Mouse (Mus musculus): ENCODE results near the gene Hmgb1. TPM values are rescaled to one million over a fixed set of nuclear protein-coding genes. Genes with fewer than 3 reads are reported as not detected.

Gene Hmgb1
- polyA plus RNA-seq, 1 experiment from 2014 or later = 1,034 TPM

GRCm38 (mm10) chr5:149006362-149007294 lies 177.7 kb downstream of the Hmgb1 start:
- H3K27ac ChIP-seq (replicated peaks) = peak overlapping the region; percentile 87

GRCm38 (mm10) chr5:149005701-149006361 lies 178.5 kb downstream of the Hmgb1 start:
- ATAC-seq (ENCODE audit: insufficient number of reproducible peaks, low FRiP score, low TSS enrichment, low read depth) = no peak
- Histone ChIP-seq H3K4me3 (replicated peaks) (peak overlapping the region; percentile 37), H3K36me3 (no peaks in the 10 kb centered on the region), H3K9me3 (replicated peaks) (no peaks in the 10 kb centered on the region), H3K27me3 (no peaks in the 10 kb centered on the region), H3K4me1 (peaks cover 40% of the 10 kb centered on the region), H3K27ac (replicated peaks) (peak overlapping the region; percentile 87), H3K9ac (no peak overlapping the region), H3K4me2 (replicated peaks) (peak overlapping the region; percentile 62)
- WGBS = 59% methylated on average over 9 of the region's 9 CpGs

More at GRCm38 (mm10) chr5:149006362-149007294, 177.7 kb downstream of the Hmgb1 start:
- Histone ChIP-seq H3K27me3 (no peaks in the 10 kb centered on the region), H3K9ac (0 out of 2 replicates have a peak overlapping the region, but pooled peaks have one; percentile 9), H3K9me3 (replicated peaks) (no peaks in the 10 kb centered on the region), H3K4me3 (replicated peaks) (peak overlapping the region; percentile 37), H3K36me3 (no peaks in the 10 kb centered on the region), H3K4me2 (replicated peaks) (peak overlapping the region; percentile 62), H3K4me1 (peaks cover 40% of the 10 kb centered on the region)
- ATAC-seq (ENCODE audit: insufficient number of reproducible peaks, low FRiP score, low TSS enrichment, low read depth) = peak; percentile 71
- WGBS = 7% methylated on average over 26 of the region's 26 CpGs

GRCm38 (mm10) chr5:149005083-149005482 lies 179.2 kb downstream of the Hmgb1 start:
- Histone ChIP-seq H3K9ac (no peak overlapping the region), H3K4me2 (replicated peaks) (no peak overlapping the region), H3K27ac (replicated peaks) (no peak overlapping the region), H3K4me3 (replicated peaks) (no peak overlapping the region), H3K4me1 (peaks cover 40% of the 10 kb centered on the region), H3K27me3 (no peaks in the 10 kb centered on the region), H3K9me3 (replicated peaks) (no peaks in the 10 kb centered on the region), H3K36me3 (no peaks in the 10 kb centered on the region)
- ATAC-seq (ENCODE audit: insufficient number of reproducible peaks, low FRiP score, low TSS enrichment, low read depth) = no peak
- WGBS = 20% methylated on average over 9 of the region's 9 CpGs

- Histone ChIP-seq H3K27ac (replicated peaks) (peak overlapping the region; percentile 81), H3K4me2 (replicated peaks) (0 out of 2 replicates have a peak overlapping the region, but pooled peaks have one; percentile 8)
- ATAC-seq (ENCODE audit: insufficient number of reproducible peaks, low FRiP score, low TSS enrichment, low read depth) = no peak
Observed at GRCm38 (mm10) chr5:149003137-149003536, 181.2 kb downstream of the Hmgb1 start.

GRCm38 (mm10) chr5:149002803-149003115 lies 181.5 kb downstream of the Hmgb1 start:
- WGBS = 39% methylated on average over 6 of the region's 6 CpGs
- H3K9me3 ChIP-seq (replicated peaks) = no peaks in the 10 kb centered on the region
- H3K4me2 ChIP-seq (replicated peaks) = peak overlapping the region; percentile 8; the same call in 1 of the 2 replicates
- peak overlapping the region; percentile 81 for H3K27ac ChIP-seq (replicated peaks)
- no peak for ATAC-seq (ENCODE audit: insufficient number of reproducible peaks, low FRiP score, low TSS enrichment, low read depth)
- H3K27me3 ChIP-seq = no peaks in the 10 kb centered on the region
- peaks cover 40% of the 10 kb centered on the region for H3K4me1 ChIP-seq
- H3K9ac ChIP-seq = no peak overlapping the region
- H3K36me3 ChIP-seq = no peaks in the 10 kb centered on the region
- no peak overlapping the region for H3K4me3 ChIP-seq (replicated peaks)

More at GRCm38 (mm10) chr5:149003137-149003536, 181.2 kb downstream of the Hmgb1 start:
- H3K9ac ChIP-seq = no peak overlapping the region
- peaks cover 40% of the 10 kb centered on the region for H3K4me1 ChIP-seq
- no peak overlapping the region for H3K4me3 ChIP-seq (replicated peaks)
- no peaks in the 10 kb centered on the region for H3K36me3 ChIP-seq
- H3K27me3 ChIP-seq = no peaks in the 10 kb centered on the region
- WGBS = 31% methylated on average over 2 of the region's 2 CpGs
- no peaks in the 10 kb centered on the region for H3K9me3 ChIP-seq (replicated peaks)

- Histone ChIP-seq H3K9ac (no peak overlapping the region), H3K9me3 (replicated peaks) (no peaks in the 10 kb centered on the region), H3K4me1 (peaks cover 36% of the 10 kb centered on the region), H3K4me3 (replicated peaks) (no peak overlapping the region), H3K27me3 (no peaks in the 10 kb centered on the region), H3K36me3 (no peaks in the 10 kb centered on the region), H3K27ac (replicated peaks) (peak overlapping the region; percentile 81), H3K4me2 (replicated peaks) (peak overlapping the region; percentile 8; the same call in 1 of the 2 replicates)
- 18% methylated on average over 20 of the region's 20 CpGs for WGBS
- no peak for ATAC-seq (ENCODE audit: insufficient number of reproducible peaks, low FRiP score, low TSS enrichment, low read depth)
Observed at GRCm38 (mm10) chr5:149002034-149002802, 182.1 kb downstream of the Hmgb1 start.

GRCm38 (mm10) chr5:148999802-149000201 lies 184.5 kb downstream of the Hmgb1 start:
- H3K27ac ChIP-seq (replicated peaks) = no peak overlapping the region
- no peaks in the 10 kb centered on the region for H3K27me3 ChIP-seq
- H3K4me1 ChIP-seq = peaks cover 39% of the 10 kb centered on the region
- no peak for ATAC-seq (ENCODE audit: insufficient number of reproducible peaks, low FRiP score, low TSS enrichment, low read depth)
- no peaks in the 10 kb centered on the region for H3K9me3 ChIP-seq (replicated peaks)
- no peak overlapping the region for H3K4me2 ChIP-seq (replicated peaks)
- no peak overlapping the region for H3K9ac ChIP-seq
- no peaks in the 10 kb centered on the region for H3K36me3 ChIP-seq
- H3K4me3 ChIP-seq (replicated peaks) = no peak overlapping the region
- WGBS = 76% methylated on average over 7 of the region's 7 CpGs

GRCm38 (mm10) chr5:148998512-148998911 lies 185.8 kb downstream of the Hmgb1 start:
- peaks cover 50% of the 10 kb centered on the region for H3K4me1 ChIP-seq
- ATAC-seq (ENCODE audit: insufficient number of reproducible peaks, low FRiP score, low TSS enrichment, low read depth) = no peak
- H3K4me2 ChIP-seq (replicated peaks) = no peak overlapping the region
- 82% methylated on average over 14 of the region's 14 CpGs for WGBS
- H3K4me3 ChIP-seq (replicated peaks) = no peak overlapping the region
- no peaks in the 10 kb centered on the region for H3K9me3 ChIP-seq (replicated peaks)
- H3K36me3 ChIP-seq = no peaks in the 10 kb centered on the region
- H3K27me3 ChIP-seq = no peaks in the 10 kb centered on the region
- H3K9ac ChIP-seq = no peak overlapping the region
- no peak overlapping the region for H3K27ac ChIP-seq (replicated peaks)

GRCm38 (mm10) chr5:148996709-148997037 lies 187.6 kb downstream of the Hmgb1 start:
- H3K27me3 ChIP-seq = no peaks in the 10 kb centered on the region
- H3K4me2 ChIP-seq (replicated peaks) = no peak overlapping the region
- H3K27ac ChIP-seq (replicated peaks) = peak overlapping the region; percentile 56; the same call in 1 of the 2 replicates
- H3K9ac ChIP-seq = no peak overlapping the region
- no peaks in the 10 kb centered on the region for H3K9me3 ChIP-seq (replicated peaks)
- 30% methylated on average over 4 of the region's 4 CpGs for WGBS
- no peak for ATAC-seq (ENCODE audit: insufficient number of reproducible peaks, low FRiP score, low TSS enrichment, low read depth)
- H3K36me3 ChIP-seq = peaks cover 12% of the 10 kb centered on the region
- H3K4me1 ChIP-seq = peaks cover 32% of the 10 kb centered on the region
- H3K4me3 ChIP-seq (replicated peaks) = no peak overlapping the region
